Mouse (Mus musculus) midbrain, embryonic 12.5 days (tissue): ENCODE measurements around the gene Dnttip2. TPM values are rescaled to one million over a fixed set of nuclear protein-coding genes. Genes with fewer than 3 reads are reported as not detected.
"Not testable (repeated sequence)": the region's sequence is repeated elsewhere in the genome, so short reads cannot be mapped to it uniquely, and the experiment has no call there.

Source experiments
- ATAC-seq: fragments of 200-750 bp; cut with Nextera tagmentation; 2 replicates; pipeline ENCODE4 v1.8.0; 2017; ENCODE audit warnings: low read depth, moderate TSS enrichment, moderate library complexity; ENCODE audit not compliant: low FRiP score
- H3K27ac ChIP-seq: fragments of 300-500 bp; sonication (generic); replicated peaks from 2 replicates; pipeline ENCODE4 v1.5.1; 2016; ENCODE audit warnings: mild to moderate bottlenecking
- H3K27me3 ChIP-seq: fragments of 300-500 bp; sonication (generic); 2 replicates; pipeline ENCODE4 v1.6.1; 2016; ENCODE audit warnings: mild to moderate bottlenecking
- H3K36me3 ChIP-seq: fragments of 300-500 bp; sonication (generic); 2 replicates; pipeline ENCODE4 v1.6.1; 2016
- H3K4me1 ChIP-seq: fragments of 300-500 bp; sonication (generic); 2 replicates; pipeline ENCODE4 v1.6.1; 2016
- H3K4me2 ChIP-seq: fragments of 300-500 bp; sonication (generic); replicated peaks from 2 replicates; pipeline ENCODE4 v1.6.1; 2016; ENCODE audit warnings: mild to moderate bottlenecking, moderate library complexity
- H3K4me3 ChIP-seq: fragments of 300-500 bp; sonication (generic); 2 replicates; pipeline ENCODE4 v1.5.1; 2016; ENCODE audit warnings: mild to moderate bottlenecking
- H3K9ac ChIP-seq: fragments of 300-500 bp; sonication (generic); replicated peaks from 2 replicates; pipeline ENCODE4 v1.6.1; 2016; ENCODE audit warnings: mild to moderate bottlenecking, moderate library complexity
- H3K9me3 ChIP-seq: fragments of 300-500 bp; sonication (generic); 2 replicates; pipeline ENCODE4 v1.6.1; 2016; ENCODE audit warnings: mild to moderate bottlenecking
- WGBS: fragments of 180-500 bp; shearing (Covaris S2); methylation state at CpG from one replicate; pipeline ENCODE4 v1.1.7; 2016; 5-methylcytosine and 5-hydroxymethylcytosine counted together
- polyA plus RNA-seq: library from polyadenylated mRNA; unstranded; fragments of >200 nt; fragmentation: Nextera tagmentation; extraction: Ambion mirVana; gene quantifications from 2 replicates; pipeline ENCODE4 v1.2.1, GENCODE M21; 2016

Dnttip2 gene
- polyA plus RNA-seq, 1 experiment from 2014 or later = 83.9 TPM

DNA sequence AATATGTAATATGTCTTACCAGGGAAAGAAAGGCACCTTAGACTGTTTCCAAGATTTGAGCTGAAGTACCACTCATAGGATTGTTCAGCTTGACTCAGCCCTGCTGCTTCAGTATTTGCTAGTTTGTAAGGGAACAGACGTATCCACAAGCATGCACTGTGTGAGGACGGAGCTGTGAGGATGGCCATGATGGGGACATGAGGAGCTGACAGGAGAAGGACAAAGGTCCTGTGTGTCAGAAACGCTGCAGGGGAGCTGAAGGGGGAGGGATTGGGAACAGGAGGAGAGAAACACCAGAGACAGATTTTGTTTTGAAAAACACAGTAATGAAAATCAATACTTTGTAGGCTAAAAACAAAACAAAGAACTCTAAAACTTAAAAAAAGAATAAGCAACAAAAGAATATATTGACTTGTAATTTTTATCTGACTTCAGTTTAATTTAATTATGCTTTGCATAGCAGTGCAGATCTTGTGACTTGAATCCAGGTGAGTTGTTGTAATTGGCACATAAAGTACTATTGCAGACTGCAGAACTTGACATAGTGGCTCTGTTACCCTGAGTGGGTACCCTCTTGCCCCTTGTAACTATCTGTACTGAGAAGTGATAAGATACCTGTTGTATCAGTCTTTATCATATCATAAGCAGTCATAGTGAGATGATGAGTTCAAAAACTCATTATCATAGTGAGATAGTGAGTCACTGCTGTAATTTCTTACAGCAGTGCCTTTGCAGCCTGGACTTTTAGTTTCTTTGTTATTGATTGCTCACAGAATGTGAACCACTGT lies 21.5 kb upstream of the Dnttip2 start:
- ATAC-seq = no peak

GRCm38 (mm10) chr3:122254050-122254449 lies 20.1 kb upstream of the Dnttip2 start:
- not testable (repeated sequence) for H3K4me2 ChIP-seq, H3K27me3 ChIP-seq, H3K4me3 ChIP-seq, H3K4me1 ChIP-seq, H3K36me3 ChIP-seq, H3K9ac ChIP-seq, ATAC-seq, H3K9me3 ChIP-seq, H3K27ac ChIP-seq
- WGBS = 88% methylated on average over 7 of the region's 7 CpGs

More for the DNA sequence above, 21.5 kb upstream of the Dnttip2 start:
- 0 out of 2 replicates have a peak, but pooled peaks cover 3% of the 10 kb centered on the region for H3K4me1 ChIP-seq
- no peak overlapping the region for H3K9ac ChIP-seq
- WGBS = 59% methylated on average over 3 of the region's 3 CpGs
- no peak overlapping the region for H3K4me3 ChIP-seq
- no peak overlapping the region for H3K27ac ChIP-seq
- no peaks in the 10 kb centered on the region for H3K27me3 ChIP-seq
- H3K9me3 ChIP-seq = no peaks in the 10 kb centered on the region
- peaks cover 5% of the 10 kb centered on the region; the same call in 1 of the 2 replicates for H3K36me3 ChIP-seq
- no peak overlapping the region for H3K4me2 ChIP-seq

GRCm38 (mm10) chr3:122269986-122270385 lies 4.2 kb upstream of the Dnttip2 start:
- Histone ChIP-seq H3K27ac (no peak overlapping the region), H3K4me2 (no peak overlapping the region), H3K36me3 (0 out of 2 replicates have a peak, but pooled peaks cover 6% of the 10 kb centered on the region), H3K4me1 (peaks cover 1% of the 10 kb centered on the region), H3K4me3 (no peak overlapping the region), H3K9ac (no peak overlapping the region), H3K27me3 (no peaks in the 10 kb centered on the region), H3K9me3 (no peaks in the 10 kb centered on the region)
- ATAC-seq = no peak
- 78% methylated on average over 5 of the region's 5 CpGs for WGBS

DNA sequence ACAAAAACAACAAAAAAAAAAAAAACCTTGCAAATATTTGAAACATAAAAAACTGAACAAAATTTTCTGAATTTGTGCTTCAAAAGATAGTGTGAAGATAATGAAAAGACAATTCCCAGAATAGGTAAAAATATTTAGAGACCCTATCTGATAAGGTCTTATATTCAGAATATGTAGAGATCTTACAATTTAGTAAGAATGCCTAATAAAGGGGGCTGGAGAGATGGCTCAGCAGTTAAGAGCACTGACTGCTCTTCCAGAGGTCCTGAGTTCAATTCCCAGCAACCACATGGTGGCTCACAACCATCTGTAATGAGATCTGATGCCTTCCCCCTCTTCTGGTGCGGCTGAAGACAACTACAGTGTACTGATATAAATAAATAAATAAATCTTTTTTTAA lies 1.6 kb upstream of the Dnttip2 start:
- H3K4me2 ChIP-seq, ATAC-seq, H3K4me3 ChIP-seq, H3K9ac ChIP-seq, H3K27me3 ChIP-seq, H3K9me3 ChIP-seq, H3K27ac ChIP-seq: not testable (repeated sequence)
- WGBS = 92% methylated on average over 1 of the region's 1 CpGs
- peaks cover 27% of the 10 kb centered on the region for H3K4me1 ChIP-seq
- peaks cover 22% of the 10 kb centered on the region for H3K36me3 ChIP-seq

GRCm38 (mm10) chr3:122273407-122274240 lies 564 bp upstream of the Dnttip2 start:
- Histone ChIP-seq H3K4me1 (peaks cover 35% of the 10 kb centered on the region), H3K36me3 (peaks cover 32% of the 10 kb centered on the region), H3K9ac (no peak overlapping the region), H3K27ac (peak overlapping the region; percentile 54; the same call in 1 of the 2 replicates), H3K27me3 (no peaks in the 10 kb centered on the region), H3K4me3 (peak overlapping the region; percentile 93), H3K4me2 (peak overlapping the region; percentile 41), H3K9me3 (no peaks in the 10 kb centered on the region)
- ATAC-seq = no peak
- WGBS = 10% methylated on average over 19 of the region's 20 CpGs

DNA sequence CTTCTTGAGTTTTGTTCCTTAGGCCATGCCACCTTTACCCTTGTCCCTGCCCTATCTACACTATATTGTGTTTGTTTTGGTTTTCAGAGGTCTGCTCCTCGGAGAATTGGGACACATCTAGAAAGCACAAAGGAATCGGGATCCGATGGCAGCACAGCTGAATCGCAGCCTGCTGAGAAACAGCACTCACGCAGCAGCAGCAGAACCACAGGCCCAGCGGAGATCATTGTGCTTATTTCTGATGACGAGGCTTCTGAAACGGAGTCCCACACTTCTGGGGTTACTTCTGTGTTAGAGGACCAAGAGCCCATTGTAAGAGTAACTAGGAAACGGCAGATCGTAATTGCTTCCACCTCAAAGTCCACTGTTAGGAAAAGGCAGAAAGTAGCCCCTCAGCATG lies 923 bp downstream of the Dnttip2 start:
- Histone ChIP-seq H3K4me2 (peak overlapping the region; percentile 83), H3K9me3 (no peaks in the 10 kb centered on the region), H3K36me3 (peaks cover 47% of the 10 kb centered on the region), H3K27ac (no peak overlapping the region), H3K4me1 (peaks cover 35% of the 10 kb centered on the region), H3K9ac (peak overlapping the region; percentile 82; the same call in 1 of the 2 replicates), H3K27me3 (no peaks in the 10 kb centered on the region), H3K4me3 (peak overlapping the region; percentile 93)
- WGBS = 72% methylated on average over 10 of the region's 10 CpGs
- no peak for ATAC-seq

DNA sequence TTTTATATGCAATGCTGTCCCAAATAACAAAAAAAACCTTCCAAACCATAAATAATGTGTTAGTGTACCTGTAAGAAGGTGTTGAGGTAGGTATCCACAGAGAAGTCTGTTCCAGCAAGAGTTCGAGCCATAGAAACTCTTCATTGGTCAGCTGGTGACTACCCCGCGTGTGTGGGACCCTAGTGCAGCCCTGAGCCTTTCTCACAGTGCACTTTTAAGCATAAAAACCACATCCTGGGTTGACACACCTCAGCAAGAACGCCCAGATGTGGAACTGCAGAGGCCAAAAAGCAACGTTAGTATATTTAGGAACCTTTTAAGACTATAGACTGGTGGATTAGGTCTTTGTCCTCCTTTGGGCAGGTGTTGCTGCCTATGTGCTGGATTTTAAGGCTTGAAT lies 13.0 kb downstream of the Dnttip2 start:
- peaks cover 35% of the 10 kb centered on the region for H3K36me3 ChIP-seq
- H3K4me1 ChIP-seq = peaks cover 9% of the 10 kb centered on the region
- no peak for ATAC-seq
- no peaks in the 10 kb centered on the region for H3K27me3 ChIP-seq
- H3K4me3 ChIP-seq = no peak overlapping the region
- no peak overlapping the region for H3K27ac ChIP-seq
- no peaks in the 10 kb centered on the region for H3K9me3 ChIP-seq
- WGBS = 81% methylated on average over 5 of the region's 5 CpGs
- H3K4me2 ChIP-seq = no peak overlapping the region
- H3K9ac ChIP-seq = no peak overlapping the region

- Histone ChIP-seq H3K4me1 (peaks cover 15% of the 10 kb centered on the region), H3K27ac (no peak overlapping the region), H3K4me3 (no peak overlapping the region), H3K9ac (no peak overlapping the region), H3K9me3 (no peaks in the 10 kb centered on the region), H3K4me2 (no peak overlapping the region), H3K36me3 (peaks cover 20% of the 10 kb centered on the region), H3K27me3 (no peaks in the 10 kb centered on the region)
- 84% methylated on average over 5 of the region's 5 CpGs for WGBS
- ATAC-seq = no peak
Measured at GRCm38 (mm10) chr3:122288613-122289195, 14.5 kb downstream of the Dnttip2 start.

DNA sequence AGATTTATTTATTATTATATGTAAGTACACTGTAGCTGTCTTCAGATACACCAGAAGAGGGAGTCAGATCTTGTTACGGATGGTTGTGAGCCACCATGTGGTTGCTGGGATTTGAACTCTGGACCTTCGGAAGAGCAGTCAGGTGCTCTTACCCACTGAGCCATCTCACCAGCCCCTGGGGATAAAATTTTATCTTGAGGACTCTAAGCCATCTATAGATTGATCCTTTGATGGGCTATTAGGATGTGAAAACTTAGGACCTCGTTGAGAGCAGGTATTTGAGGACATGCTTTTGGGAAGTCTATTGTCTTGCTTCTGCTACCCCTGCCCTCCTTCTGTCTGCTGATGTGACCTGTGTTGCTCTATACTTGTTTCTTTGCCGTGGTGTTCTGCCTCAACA lies 15.2 kb downstream of the Dnttip2 start:
- Histone ChIP-seq H3K36me3 (peaks cover 14% of the 10 kb centered on the region), H3K4me1 (peaks cover 18% of the 10 kb centered on the region)
- not testable (repeated sequence) for ATAC-seq, H3K4me2 ChIP-seq, H3K4me3 ChIP-seq, H3K9me3 ChIP-seq, H3K9ac ChIP-seq, H3K27me3 ChIP-seq, H3K27ac ChIP-seq
- 71% methylated on average over 4 of the region's 4 CpGs for WGBS

- Histone ChIP-seq H3K4me1 (peaks cover 31% of the 10 kb centered on the region), H3K27ac (0 out of 2 replicates have a peak overlapping the region, but pooled peaks have one; percentile 32), H3K36me3 (peaks cover 2% of the 10 kb centered on the region), H3K4me2 (no peak overlapping the region), H3K4me3 (no peak overlapping the region), H3K9me3 (no peaks in the 10 kb centered on the region), H3K27me3 (no peaks in the 10 kb centered on the region), H3K9ac (no peak overlapping the region)
- no peak for ATAC-seq
- WGBS = 81% methylated on average over 7 of the region's 7 CpGs
Measured at GRCm38 (mm10) chr3:122290696-122291095, 16.5 kb downstream of the Dnttip2 start.

DNA sequence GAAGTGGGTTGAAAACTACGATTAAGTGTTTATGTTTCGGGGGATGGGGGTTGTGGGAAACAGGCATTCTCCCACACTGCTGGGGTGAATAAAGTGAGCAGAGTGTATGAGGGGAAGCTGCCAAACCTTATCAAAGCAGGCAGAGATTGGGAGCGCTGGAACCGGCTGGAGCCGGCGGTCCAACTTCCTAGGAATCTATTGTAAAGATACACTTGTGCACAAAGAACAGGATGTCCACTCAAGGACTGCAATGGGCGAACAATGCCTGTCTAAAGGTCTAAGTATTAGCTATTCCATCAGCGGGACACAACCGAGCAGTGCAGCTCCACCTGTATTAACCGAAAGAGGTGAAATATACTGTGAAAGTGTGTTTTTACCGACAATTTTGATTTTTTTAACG lies 17.6 kb downstream of the Dnttip2 start:
- H3K27ac ChIP-seq = no peak overlapping the region
- H3K27me3 ChIP-seq = no peaks in the 10 kb centered on the region
- 47% methylated on average over 12 of the region's 12 CpGs for WGBS
- no peak overlapping the region for H3K9ac ChIP-seq
- no peaks in the 10 kb centered on the region for H3K9me3 ChIP-seq
- peaks cover 33% of the 10 kb centered on the region for H3K4me1 ChIP-seq
- peak overlapping the region; percentile 86; the same call in 1 of the 2 replicates for H3K4me3 ChIP-seq
- H3K4me2 ChIP-seq = peak overlapping the region; percentile 63
- ATAC-seq = no peak
- H3K36me3 ChIP-seq = no peaks in the 10 kb centered on the region
